Mouse (Mus musculus) C2C12 (cell line): Measurements from ENCODE around the gene Pln.

ENCODE experiments used
- CEBPB ChIP-seq: IDR thresholded peaks from one replicate; pipeline ENCODE4 v1.6.1; 2011; ENCODE audit warnings: low read depth, mild to moderate bottlenecking, control low read depth, moderate library complexity
- CTCF ChIP-seq: IDR thresholded peaks from one replicate; pipeline ENCODE4 v1.5.1; 2011; ENCODE audit not compliant: control insufficient read depth, insufficient read depth, insufficient read length
- MAX ChIP-seq: IDR thresholded peaks from one replicate; pipeline ENCODE4 v1.6.1; 2011; ENCODE audit warnings: mild to moderate bottlenecking, control low read depth
- MYOD1 ChIP-seq: IDR thresholded peaks from one replicate; pipeline ENCODE4 v1.6.1; 2011; ENCODE audit warnings: low read depth; ENCODE audit not compliant: control insufficient read depth, insufficient read length
- USF1 ChIP-seq: IDR thresholded peaks from one replicate; pipeline ENCODE4 v1.6.1; 2011; ENCODE audit warnings: low read depth, mild to moderate bottlenecking, control low read depth, moderate library complexity

GRCm38 (mm10) chr10:53324663-53325062 lies 12.8 kb upstream of the Pln start:
- TF ChIP-seq MAX (no peak), CTCF (no peak), USF1 (no peak), CEBPB (no peak), MYOD1 (no peak)
